Mouse (Mus musculus): ENCODE results near the gene Pzp.

DNA sequence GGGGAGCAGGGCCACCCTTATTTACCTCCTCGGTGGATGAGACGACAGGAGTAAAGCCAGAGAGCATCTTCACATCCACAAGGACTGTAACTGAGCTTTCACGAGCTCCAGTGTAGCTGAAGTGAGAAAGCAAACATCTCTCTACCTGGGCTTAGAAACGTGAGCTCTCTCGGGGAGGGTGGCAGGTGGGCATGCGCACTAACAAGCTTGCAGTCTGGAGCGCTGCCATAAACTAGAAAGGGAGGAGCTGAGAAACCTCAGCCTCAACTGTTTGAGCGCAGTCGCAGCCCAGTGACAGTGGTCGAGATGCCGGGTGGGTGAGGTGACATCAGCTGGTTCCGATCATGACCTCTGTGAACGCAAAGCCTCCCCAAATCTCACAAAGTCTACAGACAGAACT lies 16.7 kb upstream of the Pzp start:
- TF ChIP-seq CTCF (IDR thresholded peaks at IDR 0.05; ENCODE audit: control insufficient read depth, insufficient read depth, insufficient read length) (no peak), MYOD1 (IDR thresholded peaks at IDR 0.05; ENCODE audit: control insufficient read depth, insufficient read length, low read depth) (no peak), MAX (IDR thresholded peaks at IDR 0.05) (no peak), CEBPB (IDR thresholded peaks at IDR 0.05; ENCODE audit: low read depth) (no peak)
